Mouse (Mus musculus) neural tube, embryonic 14.5 days (tissue): ENCODE results near the gene Olfr1392. TPM values are rescaled to one million over a fixed set of nuclear protein-coding genes. Genes with fewer than 3 reads are reported as not detected.
A peak's percentile ranks its signal among the peaks of the same experiment; 100 is the strongest.

Experiments
- ATAC-seq: fragments of 200-750 bp; cut with Nextera tagmentation; 2 replicates; pipeline ENCODE4 v1.8.0; 2017; ENCODE audit warnings: low read depth, mild to moderate bottlenecking, moderate TSS enrichment, moderate library complexity
- H3K27ac ChIP-seq: fragments of 300-500 bp; sonication (generic); 2 replicates; pipeline ENCODE4 v1.5.1; 2014; ENCODE audit warnings: low read depth, mild to moderate bottlenecking, control low read depth, low read length, moderate library complexity, mixed read lengths
- H3K27me3 ChIP-seq: fragments of 300-500 bp; sonication (generic); 2 replicates; pipeline ENCODE4 v1.6.1; 2014; ENCODE audit warnings: low read length; ENCODE audit not compliant: control insufficient read depth, insufficient read depth
- H3K36me3 ChIP-seq: fragments of 300-500 bp; sonication (generic); 2 replicates; pipeline ENCODE4 v1.6.1; 2014; ENCODE audit warnings: low read length, mixed read lengths; ENCODE audit not compliant: control insufficient read depth, insufficient read depth
- H3K4me1 ChIP-seq: fragments of 300-500 bp; sonication (generic); 2 replicates; pipeline ENCODE4 v1.6.1; 2014; ENCODE audit warnings: low read length; ENCODE audit not compliant: control insufficient read depth, insufficient read depth
- H3K4me2 ChIP-seq: fragments of 300-500 bp; sonication (generic); 2 replicates; pipeline ENCODE4 v1.6.1; 2014; ENCODE audit warnings: mild to moderate bottlenecking, low read depth, low read length, control low read depth
- H3K4me3 ChIP-seq: fragments of 300-500 bp; sonication (generic); 2 replicates; pipeline ENCODE4 v1.5.1; 2014; ENCODE audit warnings: low read depth, low read length, control low read depth, mixed read lengths
- H3K9ac ChIP-seq: fragments of 300-500 bp; sonication (generic); replicated peaks from 2 replicates; pipeline ENCODE4 v1.6.1; 2014; ENCODE audit warnings: low read depth, mild to moderate bottlenecking, control low read depth, low read length, mixed read lengths
- H3K9me3 ChIP-seq: fragments of 300-500 bp; sonication (generic); 2 replicates; pipeline ENCODE4 v1.6.1; 2016; ENCODE audit warnings: low read length; ENCODE audit not compliant: control insufficient read depth
- WGBS: fragments of 180-500 bp; shearing (Covaris S2); extraction: QIAGEN DNeasy Blood & Tissue Kit; methylation state at CpG from one replicate; pipeline ENCODE4 v1.1.7; 2014; 5-methylcytosine and 5-hydroxymethylcytosine counted together
- polyA plus RNA-seq: library from polyadenylated mRNA; unstranded; fragments of >200 nt; fragmentation: Nextera tagmentation; extraction: Ambion mirVana; gene quantifications from 2 replicates; pipeline ENCODE4 v1.2.1, GENCODE M21; 2014

The Olfr1392 gene
- polyA plus RNA-seq, 1 experiment from 2014 or later, result not detected

GRCm38 (mm10) chr11:49243727-49244594 lies 41.1 kb upstream of the Olfr1392 start, which contains the start of gene Mgat1:
Mgat1 (plus strand) TSS chr11:49244191.
- Histone ChIP-seq H3K36me3 (no peaks in the 10 kb centered on the region), H3K4me3 (peak within 1 kb of the TSS; percentile 62), H3K4me1 (peaks cover 3% of the 10 kb centered on the region; the same call in 1 of the 2 replicates), H3K27ac (peak within 1 kb of the TSS; percentile 92), H3K9me3 (no peaks in the 10 kb centered on the region), H3K27me3 (no peaks in the 10 kb centered on the region), H3K9ac (peak within 1 kb of the TSS; percentile 68), H3K4me2 (peak within 1 kb of the TSS; percentile 79)
- ATAC-seq, result peak; percentile 97
- WGBS, result under 1% methylated on average over 56 of the region's 60 CpGs

- H3K9me3 ChIP-seq, result no peaks in the 10 kb centered on the region
- no peaks in the 10 kb centered on the region for H3K27me3 ChIP-seq
- H3K4me3 ChIP-seq, result peak overlapping the region; percentile 62
- H3K4me2 ChIP-seq, result peak overlapping the region; percentile 79
- H3K4me1 ChIP-seq, result peaks cover 3% of the 10 kb centered on the region; the same call in 1 of the 2 replicates
- ATAC-seq, result no peak; the same call in 1 of the 2 replicates
- peak overlapping the region; percentile 68 for H3K9ac ChIP-seq
- H3K36me3 ChIP-seq, result no peaks in the 10 kb centered on the region
- H3K27ac ChIP-seq, result peak overlapping the region; percentile 92; the same call in 1 of the 2 replicates
- 3% methylated on average over 4 of the region's 4 CpGs for WGBS
Observed at GRCm38 (mm10) chr11:49244595-49244930, 40.5 kb upstream of the Olfr1392 start.

GRCm38 (mm10) chr11:49245176-49245575 lies 39.9 kb upstream of the Olfr1392 start:
- Histone ChIP-seq H3K36me3 (no peaks in the 10 kb centered on the region), H3K4me3 (no peak overlapping the region), H3K27ac (no peak overlapping the region), H3K9me3 (no peaks in the 10 kb centered on the region), H3K9ac (no peak overlapping the region), H3K4me1 (peaks cover 5% of the 10 kb centered on the region; the same call in 1 of the 2 replicates), H3K4me2 (peak overlapping the region; percentile 3; the same call in 1 of the 2 replicates), H3K27me3 (no peaks in the 10 kb centered on the region)
- no peak for ATAC-seq
- 23% methylated on average over 7 of the region's 7 CpGs for WGBS

GRCm38 (mm10) chr11:49245634-49246415 lies 39.3 kb upstream of the Olfr1392 start:
- H3K4me1 ChIP-seq, result peaks cover 10% of the 10 kb centered on the region; the same call in 1 of the 2 replicates
- H3K4me3 ChIP-seq, result no peak overlapping the region
- H3K27ac ChIP-seq, result no peak overlapping the region
- H3K27me3 ChIP-seq, result no peaks in the 10 kb centered on the region
- no peaks in the 10 kb centered on the region for H3K36me3 ChIP-seq
- peak overlapping the region; percentile 3; the same call in 1 of the 2 replicates for H3K4me2 ChIP-seq
- H3K9me3 ChIP-seq, result no peaks in the 10 kb centered on the region
- no peak overlapping the region for H3K9ac ChIP-seq
- 45% methylated on average over 12 of the region's 12 CpGs for WGBS
- no peak for ATAC-seq

- no peak overlapping the region for H3K27ac ChIP-seq
- peaks cover 16% of the 10 kb centered on the region; the same call in 1 of the 2 replicates for H3K4me1 ChIP-seq
- H3K27me3 ChIP-seq, result no peaks in the 10 kb centered on the region
- no peaks in the 10 kb centered on the region for H3K36me3 ChIP-seq
- WGBS, result 89% methylated on average over 4 of the region's 4 CpGs
- ATAC-seq, result no peak
- no peak overlapping the region for H3K4me3 ChIP-seq
- no peak overlapping the region for H3K4me2 ChIP-seq
- H3K9me3 ChIP-seq, result no peaks in the 10 kb centered on the region
- H3K9ac ChIP-seq, result no peak overlapping the region
Observed at GRCm38 (mm10) chr11:49246523-49246922, 38.6 kb upstream of the Olfr1392 start.

- ATAC-seq, result no peak
- Histone ChIP-seq H3K4me1 (peaks cover 16% of the 10 kb centered on the region; the same call in 1 of the 2 replicates), H3K9ac (no peak overlapping the region)
Observed at GRCm38 (mm10) chr11:49247255-49247654, 37.8 kb upstream of the Olfr1392 start.

GRCm38 (mm10) chr11:49248226-49248973 lies 36.7 kb upstream of the Olfr1392 start:
- H3K27me3 ChIP-seq, result no peaks in the 10 kb centered on the region
- no peak overlapping the region for H3K4me3 ChIP-seq
- no peak overlapping the region for H3K4me2 ChIP-seq
- H3K27ac ChIP-seq, result no peak overlapping the region
- H3K9ac ChIP-seq, result no peak overlapping the region
- no peaks in the 10 kb centered on the region for H3K9me3 ChIP-seq
- peaks cover 16% of the 10 kb centered on the region; the same call in 1 of the 2 replicates for H3K4me1 ChIP-seq
- no peaks in the 10 kb centered on the region for H3K36me3 ChIP-seq
- no peak for ATAC-seq
- 74% methylated on average over 6 of the region's 6 CpGs for WGBS

More at GRCm38 (mm10) chr11:49247255-49247654, 37.8 kb upstream of the Olfr1392 start:
- no peak overlapping the region for H3K4me3 ChIP-seq
- no peak overlapping the region for H3K27ac ChIP-seq
- H3K4me2 ChIP-seq, result no peak overlapping the region
- 47% methylated on average over 2 of the region's 2 CpGs for WGBS
- no peaks in the 10 kb centered on the region for H3K9me3 ChIP-seq
- no peaks in the 10 kb centered on the region for H3K36me3 ChIP-seq
- no peaks in the 10 kb centered on the region for H3K27me3 ChIP-seq

- Histone ChIP-seq H3K27me3 (no peaks in the 10 kb centered on the region), H3K4me2 (no peak overlapping the region), H3K4me3 (no peak overlapping the region), H3K9me3 (no peaks in the 10 kb centered on the region), H3K4me1 (peaks cover 16% of the 10 kb centered on the region; the same call in 1 of the 2 replicates), H3K36me3 (no peaks in the 10 kb centered on the region), H3K27ac (no peak overlapping the region), H3K9ac (no peak overlapping the region)
- no peak for ATAC-seq
- WGBS, result 83% methylated on average over 6 of the region's 6 CpGs
Observed at GRCm38 (mm10) chr11:49248974-49249700, 35.9 kb upstream of the Olfr1392 start.
